Mouse (Mus musculus) embryonic facial prominence, embryonic 14.5 days (tissue): ENCODE measurements around the gene Mtrex. TPM values are rescaled to one million over a fixed set of nuclear protein-coding genes. Genes with fewer than 3 reads are reported as not detected.

Experiments
- ATAC-seq: fragments of 200-750 bp; cut with Nextera tagmentation; 2 replicates; pipeline ENCODE4 v1.8.0; 2017; ENCODE audit warnings: low read depth, moderate number of reproducible peaks, moderate TSS enrichment
- DNase-seq: peaks from one replicate; pipeline ENCODE4 v3.0.0-alpha.2; 2015; ENCODE audit warnings: low spot score
- H3K27ac ChIP-seq: fragments of 300-500 bp; sonication (generic); replicated peaks from 2 replicates; pipeline ENCODE4 v1.5.1; 2014; ENCODE audit warnings: low read depth, mild to moderate bottlenecking, low read length, moderate library complexity
- H3K27me3 ChIP-seq: fragments of 300-500 bp; sonication (generic); replicated peaks from 2 replicates; pipeline ENCODE4 v1.6.1; 2014; ENCODE audit warnings: low read length; ENCODE audit not compliant: control insufficient read depth, insufficient read depth
- H3K36me3 ChIP-seq: fragments of 300-500 bp; sonication (generic); 2 replicates; pipeline ENCODE4 v1.6.1; 2014; ENCODE audit warnings: low read length, mixed read lengths; ENCODE audit not compliant: control insufficient read depth, insufficient read depth
- H3K4me1 ChIP-seq: fragments of 300-500 bp; sonication (generic); 2 replicates; pipeline ENCODE4 v1.6.1; 2014; ENCODE audit warnings: antibody characterized with exemption, low read length; ENCODE audit not compliant: control insufficient read depth, insufficient read depth
- H3K4me2 ChIP-seq: fragments of 300-500 bp; sonication (generic); 2 replicates; pipeline ENCODE4 v1.6.1; 2014; ENCODE audit warnings: low read depth, mild to moderate bottlenecking, low read length, moderate library complexity, mixed read lengths
- H3K4me3 ChIP-seq: fragments of 300-500 bp; sonication (generic); 2 replicates; pipeline ENCODE4 v1.5.1; 2014; ENCODE audit warnings: low read depth, mild to moderate bottlenecking, low read length
- H3K9ac ChIP-seq: fragments of 300-500 bp; sonication (generic); 2 replicates; pipeline ENCODE4 v1.6.1; 2014; ENCODE audit warnings: low read depth, mild to moderate bottlenecking, low read length, moderate library complexity, mixed read lengths
- H3K9me3 ChIP-seq: fragments of 300-500 bp; sonication (generic); 2 replicates; pipeline ENCODE4 v1.6.1; 2016; ENCODE audit warnings: low read length; ENCODE audit not compliant: control insufficient read depth
- WGBS: fragments of 180-500 bp; shearing (Covaris S2); extraction: QIAGEN DNeasy Blood & Tissue Kit; methylation state at CpG from one replicate; pipeline ENCODE4 v1.1.7; 2014; 5-methylcytosine and 5-hydroxymethylcytosine counted together
- polyA plus RNA-seq: library from polyadenylated mRNA; unstranded; fragments of >200 nt; fragmentation: Nextera tagmentation; extraction: Ambion mirVana; gene quantifications from 2 replicates; pipeline ENCODE4 v1.2.1, GENCODE M21; 2014

The Mtrex gene
- polyA plus RNA-seq, 1 experiment from 2014 or later: 56.6 TPM

DNA sequence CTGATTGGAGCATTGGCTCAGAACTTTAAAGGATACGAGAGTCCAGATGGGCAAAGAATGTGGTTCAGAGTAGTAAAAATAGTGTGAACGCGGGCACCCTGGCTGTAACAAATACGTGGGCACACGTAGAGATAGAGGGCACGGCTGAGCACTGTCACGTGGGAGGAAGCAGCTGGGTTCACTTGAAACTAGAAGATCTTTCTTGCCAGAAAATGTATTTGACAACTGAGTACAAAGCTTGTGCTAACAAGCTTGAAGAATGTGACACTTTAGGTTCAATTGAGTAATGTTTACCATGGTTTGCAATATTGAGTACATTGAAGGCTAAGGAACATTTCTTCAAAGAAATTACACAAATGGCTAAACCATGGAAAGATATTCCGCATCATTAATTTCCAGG, 10.9 kb upstream of the Mtrex start:
- Histone ChIP-seq H3K27me3 (no peaks in the 10 kb centered on the region), H3K9me3 (no peaks in the 10 kb centered on the region), H3K36me3 (peaks cover 56% of the 10 kb centered on the region), H3K4me1 (no peaks in the 10 kb centered on the region), H3K27ac (no peak overlapping the region), H3K4me2 (no peak overlapping the region), H3K9ac (no peak overlapping the region), H3K4me3 (no peak overlapping the region)
- WGBS: 92% methylated on average over 8 of the region's 8 CpGs
- ATAC-seq (no peak), DNase-seq (no peak)

DNA sequence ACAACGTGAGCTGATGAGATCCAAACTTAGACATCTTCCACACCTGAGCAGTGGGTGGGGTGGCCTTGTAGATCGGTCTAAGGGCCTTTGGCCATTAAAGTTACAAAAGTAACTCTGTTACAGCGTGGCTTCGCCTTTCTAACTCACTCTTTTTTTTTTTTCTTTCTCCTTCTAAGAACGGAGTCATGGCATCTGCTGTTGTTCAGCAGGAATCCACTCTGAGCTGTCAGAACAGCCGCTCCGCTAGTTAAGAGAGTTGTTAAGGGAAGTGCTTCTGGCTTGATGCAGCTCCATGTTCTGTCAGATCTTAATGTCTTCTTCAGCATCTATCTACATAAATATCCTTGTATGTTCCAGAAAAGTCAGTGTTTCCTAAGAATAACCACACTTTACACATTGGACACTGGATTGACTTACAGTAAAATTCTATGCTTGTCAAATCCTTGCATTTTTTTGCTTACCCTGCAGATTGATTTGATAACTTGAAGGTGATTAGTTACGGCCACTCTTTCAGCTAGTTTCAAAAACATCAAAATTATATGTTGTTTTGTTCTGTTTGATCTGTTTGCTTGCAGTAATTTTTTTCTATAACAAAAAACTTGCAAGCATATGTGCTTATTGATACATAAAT, 955 bp upstream of the Mtrex start:
- no peak for ATAC-seq
- DNase-seq: peak; percentile 27
- WGBS: 6% methylated on average over 8 of the region's 8 CpGs

GRCm38 (mm10) chr13:112926796-112927195, 402 bp downstream of the Mtrex start:
- Histone ChIP-seq H3K27me3 (no peaks in the 10 kb centered on the region), H3K27ac (peak overlapping the region; percentile 86), H3K9me3 (no peaks in the 10 kb centered on the region), H3K4me2 (peak overlapping the region; percentile 73), H3K4me3 (peak overlapping the region; percentile 74), H3K4me1 (peaks cover 11% of the 10 kb centered on the region), H3K9ac (peak overlapping the region; percentile 86), H3K36me3 (peaks cover 21% of the 10 kb centered on the region)
- WGBS: under 1% methylated on average over 19 of the region's 19 CpGs
- DNase-seq (peak; percentile 46), ATAC-seq (no peak)

More for the DNA sequence above, 955 bp upstream of the Mtrex start:
- H3K4me2 ChIP-seq: peak overlapping the region; percentile 64
- H3K4me1 ChIP-seq: peaks cover 11% of the 10 kb centered on the region
- no peaks in the 10 kb centered on the region for H3K9me3 ChIP-seq
- peaks cover 30% of the 10 kb centered on the region for H3K36me3 ChIP-seq
- H3K9ac ChIP-seq: peak overlapping the region; percentile 86
- peak overlapping the region; percentile 86 for H3K27ac ChIP-seq
- H3K4me3 ChIP-seq: peak overlapping the region; percentile 74
- no peaks in the 10 kb centered on the region for H3K27me3 ChIP-seq

- peaks cover 19% of the 10 kb centered on the region for H3K36me3 ChIP-seq
- H3K4me1 ChIP-seq: peaks cover 11% of the 10 kb centered on the region
- peak overlapping the region; percentile 86 for H3K9ac ChIP-seq
- H3K4me2 ChIP-seq: peak overlapping the region; percentile 73
- DNase-seq (no peak), ATAC-seq (no peak)
- peak overlapping the region; percentile 74 for H3K4me3 ChIP-seq
- no peaks in the 10 kb centered on the region for H3K9me3 ChIP-seq
- no peak overlapping the region for H3K27ac ChIP-seq
- no peaks in the 10 kb centered on the region for H3K27me3 ChIP-seq
- 75% methylated on average over 4 of the region's 4 CpGs for WGBS
Measured at GRCm38 (mm10) chr13:112925976-112926375, 1.2 kb downstream of the Mtrex start.

GRCm38 (mm10) chr13:112925266-112925665, 1.9 kb downstream of the Mtrex start:
- Histone ChIP-seq H3K27me3 (no peaks in the 10 kb centered on the region), H3K27ac (no peak overlapping the region), H3K9me3 (no peaks in the 10 kb centered on the region), H3K4me3 (no peak overlapping the region), H3K4me1 (peaks cover 11% of the 10 kb centered on the region), H3K9ac (no peak overlapping the region), H3K4me2 (no peak overlapping the region; the same call in 1 of the 2 replicates), H3K36me3 (peaks cover 13% of the 10 kb centered on the region; the same call in 1 of the 2 replicates)
- WGBS: 72% methylated on average over 6 of the region's 6 CpGs
- ATAC-seq (no peak), DNase-seq (no peak)

GRCm38 (mm10) chr13:112920906-112921305, 6.3 kb downstream of the Mtrex start:
- H3K27me3 ChIP-seq: no peaks in the 10 kb centered on the region
- H3K4me1 ChIP-seq: peaks cover 1% of the 10 kb centered on the region
- H3K4me3 ChIP-seq: no peak overlapping the region
- no peak overlapping the region for H3K9ac ChIP-seq
- WGBS: 87% methylated on average over 3 of the region's 3 CpGs
- DNase-seq: no peak
- ATAC-seq: no peak
- no peaks in the 10 kb centered on the region for H3K9me3 ChIP-seq
- H3K36me3 ChIP-seq: peaks cover 45% of the 10 kb centered on the region
- H3K27ac ChIP-seq: no peak overlapping the region
- H3K4me2 ChIP-seq: no peak overlapping the region

DNA sequence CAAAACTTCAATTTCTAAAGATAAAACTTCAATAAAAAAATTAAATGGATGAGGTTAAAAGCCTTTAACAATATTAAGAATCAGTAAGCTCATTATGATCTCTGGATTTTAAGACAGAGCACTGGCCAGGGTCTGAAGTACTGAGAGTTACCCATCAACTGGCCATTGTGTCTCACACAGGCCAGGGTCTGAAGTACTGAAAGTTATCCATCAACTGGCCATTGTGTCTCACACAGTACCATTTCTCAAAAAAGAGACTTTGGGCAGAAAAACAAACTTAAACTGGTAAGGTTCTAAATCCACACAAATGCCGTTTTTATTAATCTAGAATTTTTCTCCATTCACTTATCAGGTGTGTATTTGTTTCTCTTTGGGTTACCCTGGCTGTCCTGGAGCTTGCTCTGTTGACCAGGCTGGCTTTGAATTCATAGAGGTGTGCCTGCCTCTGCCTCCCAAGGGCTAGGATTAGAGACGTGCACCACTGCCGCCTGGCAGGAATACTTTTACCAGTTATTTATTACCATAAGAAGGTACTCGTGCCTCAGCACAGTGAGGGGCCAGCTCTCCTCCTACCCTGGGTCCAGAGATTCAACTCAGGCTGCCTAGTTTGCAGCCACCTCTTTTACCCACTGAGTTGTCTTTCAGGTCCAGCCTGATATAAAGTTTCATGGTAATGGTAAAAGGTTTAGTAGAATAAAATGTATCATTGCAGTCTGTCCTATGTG, 7.9 kb downstream of the Mtrex start:
- Histone ChIP-seq H3K27me3 (no peaks in the 10 kb centered on the region), H3K9me3 (no peaks in the 10 kb centered on the region), H3K4me2 (no peak overlapping the region), H3K27ac (no peak overlapping the region), H3K4me1 (no peaks in the 10 kb centered on the region), H3K4me3 (no peak overlapping the region), H3K36me3 (peaks cover 50% of the 10 kb centered on the region), H3K9ac (no peak overlapping the region)
- 91% methylated on average over 4 of the region's 4 CpGs for WGBS
- DNase-seq (no peak), ATAC-seq (no peak)

GRCm38 (mm10) chr13:112910434-112910833, 16.8 kb downstream of the Mtrex start:
- no peaks in the 10 kb centered on the region for H3K4me1 ChIP-seq
- H3K36me3 ChIP-seq: peaks cover 71% of the 10 kb centered on the region
- no peak overlapping the region for H3K27ac ChIP-seq
- no peak overlapping the region for H3K4me2 ChIP-seq
- DNase-seq (no peak), ATAC-seq (no peak)
- H3K4me3 ChIP-seq: no peak overlapping the region
- no peaks in the 10 kb centered on the region for H3K9me3 ChIP-seq
- no peak overlapping the region for H3K9ac ChIP-seq
- whole genome bisulfite sequencing: 82% methylated on average over 4 of the region's 4 CpGs
- H3K27me3 ChIP-seq: no peaks in the 10 kb centered on the region
